Mouse (Mus musculus): ENCODE results near the gene Gm12248.
"Not testable (repeated sequence)": the region's sequence is repeated elsewhere in the genome, so short reads cannot be mapped to it uniquely, and the experiment has no call there.

The Gm12248 gene

DNA sequence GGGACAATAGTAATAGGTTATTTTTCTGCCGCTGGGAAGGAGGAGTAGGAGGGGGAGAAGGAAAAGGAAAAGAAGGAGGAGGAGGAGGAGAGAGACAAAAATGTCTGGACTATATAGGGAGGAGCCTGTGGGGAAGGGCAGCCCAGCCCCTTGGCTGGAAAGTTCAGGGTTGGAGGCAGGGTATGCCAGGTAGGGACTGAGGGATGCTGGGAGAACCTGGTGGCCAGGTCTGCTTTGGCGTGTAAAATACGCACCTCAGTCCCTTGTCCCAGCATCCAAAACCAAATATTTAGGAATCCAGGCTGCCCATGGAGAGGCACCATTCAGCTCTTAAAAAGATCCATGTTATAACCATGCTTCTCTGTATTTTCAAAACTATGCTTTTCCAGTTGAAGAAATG, 9.2 kb upstream of the Gm12248 start:
- DNase-seq (ENCODE audit: low spot score) = no peak

DNA sequence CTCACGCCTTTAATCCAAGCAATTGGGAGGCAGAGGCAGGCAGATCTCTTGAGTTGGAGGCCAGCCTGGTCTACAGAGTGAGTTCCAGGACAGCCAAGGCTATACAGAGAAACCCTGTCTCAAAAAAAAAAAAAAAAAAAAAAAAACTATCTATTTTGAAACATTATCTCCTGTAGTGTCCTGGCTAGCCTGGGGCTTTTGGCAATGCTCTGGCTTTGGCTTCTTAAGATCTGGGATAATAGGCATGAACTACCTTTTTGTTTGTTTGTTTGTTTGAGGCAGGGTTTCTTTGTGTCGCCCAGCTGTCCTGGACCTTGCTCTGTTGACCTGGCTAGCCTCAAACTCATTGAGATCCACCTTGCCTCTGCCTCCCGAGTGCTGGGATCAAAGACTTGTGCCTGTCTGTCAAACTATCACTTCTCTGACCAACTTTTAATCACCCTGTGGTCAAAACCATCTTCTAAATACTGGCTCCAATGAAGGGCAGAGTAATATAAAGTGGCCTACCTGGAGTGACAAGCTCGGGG, 8.3 kb upstream of the Gm12248 start:
- DNase-seq (ENCODE audit: low spot score) = no peak

DNA sequence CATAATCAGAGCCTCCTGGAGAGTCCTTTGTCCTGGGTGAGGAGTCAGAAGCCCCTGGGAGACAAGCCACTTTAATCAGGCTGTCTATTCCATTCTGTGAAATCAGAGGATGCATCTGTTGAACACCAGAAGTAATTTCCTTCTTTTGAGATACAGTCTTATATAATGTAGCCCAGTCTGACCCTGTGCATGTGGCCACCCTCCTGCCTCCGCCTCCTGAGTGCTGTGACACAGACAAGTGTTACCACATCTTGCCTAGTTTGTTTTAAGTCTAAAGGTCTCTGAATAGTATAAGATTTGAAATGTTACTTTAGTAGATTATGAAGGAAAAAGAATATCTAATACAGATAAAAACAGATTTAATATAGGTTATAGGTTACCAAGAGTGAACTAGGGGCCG, 7.1 kb upstream of the Gm12248 start:
- DNase-seq (ENCODE audit: low spot score) = no peak

- not testable (repeated sequence) for DNase-seq (ENCODE audit: low spot score)
Measured at GRCm38 (mm10) chr11:58098366-58098720, 5.4 kb upstream of the Gm12248 start.

DNA sequence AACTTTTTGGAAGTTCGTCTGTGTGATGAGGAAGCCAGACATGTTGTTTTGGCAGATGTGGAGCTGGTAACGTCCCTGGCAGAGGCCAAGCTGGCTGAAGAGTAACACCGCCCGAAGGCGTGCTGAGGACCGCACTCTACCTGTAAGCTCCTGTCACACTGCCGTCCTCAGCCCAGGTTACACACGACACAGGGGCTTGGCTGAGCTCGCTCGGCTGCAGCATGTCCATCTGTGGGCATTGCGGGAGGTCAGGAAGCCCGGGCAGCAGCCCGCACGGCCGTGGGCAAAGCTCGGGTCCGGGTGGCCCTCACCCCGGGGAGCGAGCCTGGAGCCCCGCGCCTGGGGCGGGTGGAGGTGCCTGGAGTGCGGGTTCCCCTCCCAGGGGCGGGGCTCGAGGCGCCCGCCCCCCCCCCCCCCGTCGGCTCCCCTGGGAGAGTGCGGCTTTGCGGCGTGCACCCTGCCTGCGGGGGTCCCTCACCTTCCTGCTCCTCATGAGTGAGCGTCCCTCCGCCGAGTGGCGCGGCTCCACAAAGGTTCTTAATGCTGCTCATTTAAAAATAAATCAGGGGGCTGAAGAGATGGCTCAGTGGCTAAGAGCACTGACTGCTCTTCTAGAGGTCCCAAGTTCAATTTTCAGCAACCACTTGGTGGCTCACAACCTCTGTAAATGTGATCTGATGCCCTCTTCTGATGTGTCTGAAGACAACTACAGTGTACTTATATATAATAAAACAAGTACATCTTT, 4.9 kb upstream of the Gm12248 start:
- no peak for DNase-seq (ENCODE audit: low spot score)

DNA sequence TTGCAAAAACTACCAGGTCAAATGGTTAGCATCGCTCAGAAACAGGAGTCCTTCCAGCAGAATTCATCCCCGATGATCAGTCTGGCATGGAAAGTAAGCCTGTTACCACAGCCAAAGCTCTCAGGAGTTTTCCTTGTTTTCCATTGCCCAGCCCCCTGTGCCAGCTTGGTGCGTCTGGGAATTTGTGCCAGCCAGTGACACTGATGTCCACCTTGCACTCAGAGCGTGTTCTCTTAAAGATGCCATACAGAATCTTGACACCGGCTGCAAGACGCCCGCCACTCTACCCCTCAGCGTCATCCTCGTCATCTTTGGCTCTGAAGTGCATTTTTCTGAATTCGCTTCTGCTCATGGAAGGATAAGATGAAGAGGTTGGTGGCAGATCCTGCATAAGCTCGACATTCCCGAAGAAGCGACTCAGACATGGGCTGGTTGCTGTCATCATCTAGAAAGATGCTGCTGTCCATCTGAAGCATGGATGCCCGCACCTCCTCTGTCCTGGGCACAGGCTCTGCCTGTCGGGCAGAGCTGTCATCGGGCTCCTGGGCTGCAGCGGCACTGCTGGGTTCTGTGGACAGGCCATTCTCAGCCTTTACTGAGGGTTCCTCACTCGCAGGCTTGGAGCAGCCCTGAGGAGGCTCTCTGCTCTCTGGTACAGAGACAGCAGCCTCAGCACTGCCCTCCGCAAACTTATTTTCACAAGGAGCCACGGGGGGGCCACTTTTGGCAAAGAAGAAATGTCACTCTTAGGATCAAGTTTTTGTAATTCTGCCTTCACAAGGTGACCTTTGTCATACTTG, 4.1 kb upstream of the Gm12248 start:
- no peak for DNase-seq (ENCODE audit: low spot score)

- no peak for DNase-seq (ENCODE audit: low spot score)
Measured at GRCm38 (mm10) chr11:58096160-58096559, 3.2 kb upstream of the Gm12248 start.

- no peak for DNase-seq (ENCODE audit: low spot score)
Measured at GRCm38 (mm10) chr11:58095561-58095960, 2.6 kb upstream of the Gm12248 start.

- no peak for DNase-seq (ENCODE audit: low spot score)
Measured at GRCm38 (mm10) chr11:58094766-58095165, 1.8 kb upstream of the Gm12248 start.

- DNase-seq (ENCODE audit: low spot score) = no peak
Measured at GRCm38 (mm10) chr11:58092541-58092940, 393 bp downstream of the Gm12248 start.

- DNase-seq (ENCODE audit: low spot score) = no peak
Measured at GRCm38 (mm10) chr11:58081716-58082115, 11.2 kb downstream of the Gm12248 start.

GRCm38 (mm10) chr11:58077270-58077669, 15.7 kb downstream of the Gm12248 start:
- no peak for DNase-seq (ENCODE audit: low spot score)

DNA sequence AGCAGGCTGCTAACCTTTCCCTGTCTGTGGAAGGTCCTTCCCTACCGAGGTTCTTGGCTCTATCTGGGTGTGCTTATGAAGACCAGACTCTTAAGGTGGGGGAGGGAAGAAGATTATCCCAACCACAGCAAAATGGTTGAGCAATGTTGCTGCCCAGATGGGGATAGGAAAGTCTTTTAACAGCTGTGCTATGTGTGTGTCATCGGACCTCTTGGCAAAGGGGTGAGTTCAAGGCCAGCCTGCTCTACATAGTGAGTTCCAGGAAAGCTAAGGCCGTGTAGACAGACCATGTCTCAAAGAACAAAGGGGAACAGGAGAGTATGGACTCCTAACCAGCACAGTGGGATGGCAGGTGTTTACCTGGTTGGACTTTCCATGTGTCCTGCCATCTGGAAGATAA, 20.0 kb downstream of the Gm12248 start:
- DNase-seq (ENCODE audit: low spot score) = no peak

DNA sequence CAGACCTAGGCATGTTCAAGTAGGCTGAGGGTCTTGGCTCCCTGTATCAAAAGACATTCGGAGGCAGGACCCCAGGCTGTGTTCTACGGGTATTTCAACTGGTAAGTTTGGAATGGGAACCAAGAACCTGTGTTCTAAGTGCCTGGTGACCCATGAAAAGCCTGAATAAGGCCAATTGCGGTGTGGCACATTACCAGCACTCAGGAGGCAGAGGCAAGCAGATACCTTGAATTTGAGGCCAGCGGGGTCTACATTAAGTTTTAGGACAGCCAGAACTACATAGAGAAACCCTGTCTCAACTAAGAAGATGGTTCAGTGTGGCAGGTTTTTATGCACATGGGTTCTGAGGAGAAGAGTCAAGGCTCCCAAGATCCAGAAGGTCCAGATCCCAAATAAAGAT, 27.9 kb downstream of the Gm12248 start:
- no peak for DNase-seq (ENCODE audit: low spot score)

- no peak for DNase-seq (ENCODE audit: low spot score)
Measured at GRCm38 (mm10) chr11:58062586-58062985, 30.3 kb downstream of the Gm12248 start.

GRCm38 (mm10) chr11:58061218-58061617, 31.7 kb downstream of the Gm12248 start:
- DNase-seq (ENCODE audit: low spot score) = not testable (repeated sequence)

DNA sequence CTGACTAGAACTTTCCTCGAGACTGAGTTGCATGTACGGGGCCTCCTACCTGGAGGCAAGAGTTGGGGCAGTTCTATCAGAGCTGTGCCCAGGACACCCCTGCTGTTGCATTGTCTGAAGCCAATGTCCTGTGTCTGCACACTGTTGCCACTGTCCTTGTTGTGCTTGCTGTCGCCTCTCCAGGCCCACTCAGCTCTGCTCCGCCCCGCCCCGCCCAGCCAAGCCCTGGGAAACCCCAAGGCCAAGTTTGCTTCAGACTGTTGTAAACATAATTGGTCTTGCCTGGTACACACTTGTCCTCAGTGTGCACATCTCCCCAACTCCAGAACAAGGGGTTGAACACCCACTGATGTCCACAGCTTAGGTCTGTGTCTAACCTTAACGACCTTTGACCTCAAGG, 33.2 kb downstream of the Gm12248 start:
- not testable (repeated sequence) for DNase-seq (ENCODE audit: low spot score)

- no peak for DNase-seq (ENCODE audit: low spot score)
Measured at GRCm38 (mm10) chr11:58057455-58057854, 35.5 kb downstream of the Gm12248 start.

DNA sequence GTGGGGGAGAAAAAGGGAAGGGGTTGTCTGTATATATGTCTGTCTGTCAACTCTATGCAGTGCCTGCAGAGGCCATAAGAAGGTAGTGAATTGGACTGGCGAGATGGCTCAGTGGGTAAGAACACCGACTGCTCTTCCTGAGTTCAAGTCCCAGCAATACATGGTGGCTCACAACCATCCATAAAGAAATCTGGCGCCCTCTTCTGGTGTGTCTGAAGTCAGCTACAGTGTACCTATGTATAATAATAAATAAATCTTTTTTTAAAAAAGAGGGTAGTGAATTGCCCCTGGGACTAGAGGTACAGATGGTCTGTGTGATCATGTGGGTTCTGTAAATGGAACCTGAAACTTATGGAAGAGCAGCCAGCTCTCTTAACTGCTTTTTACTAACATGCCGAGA, 46.5 kb downstream of the Gm12248 start:
- no peak for DNase-seq (ENCODE audit: low spot score)

DNA sequence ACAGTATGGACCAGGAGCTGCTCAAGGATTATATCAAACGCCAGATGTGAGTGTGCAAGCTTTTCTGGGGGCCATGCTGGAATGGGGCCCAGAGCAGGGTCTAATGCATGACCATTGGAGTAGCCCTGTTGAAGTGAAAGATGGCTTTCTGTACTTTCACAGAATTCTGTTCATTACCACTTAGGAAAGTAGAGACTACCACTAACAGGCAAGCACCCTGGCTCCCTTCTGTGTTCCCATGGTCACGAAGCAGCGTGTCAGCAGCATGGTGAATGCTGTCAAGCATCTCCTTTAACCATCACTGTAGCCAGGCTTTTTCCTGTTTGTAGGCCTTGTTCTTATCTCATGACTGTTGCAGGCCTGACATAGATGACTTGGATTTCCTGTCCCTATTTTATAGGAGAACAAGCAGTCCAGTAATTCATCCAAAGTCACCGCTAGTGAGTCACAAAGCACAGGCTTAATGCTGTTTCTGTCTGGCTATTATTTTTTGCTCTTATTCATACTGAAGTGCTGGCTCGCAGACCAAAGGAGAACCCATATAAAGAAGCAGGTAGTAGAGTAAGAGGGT, 50.0 kb downstream of the Gm12248 start:
- DNase-seq (ENCODE audit: low spot score) = no peak

DNA sequence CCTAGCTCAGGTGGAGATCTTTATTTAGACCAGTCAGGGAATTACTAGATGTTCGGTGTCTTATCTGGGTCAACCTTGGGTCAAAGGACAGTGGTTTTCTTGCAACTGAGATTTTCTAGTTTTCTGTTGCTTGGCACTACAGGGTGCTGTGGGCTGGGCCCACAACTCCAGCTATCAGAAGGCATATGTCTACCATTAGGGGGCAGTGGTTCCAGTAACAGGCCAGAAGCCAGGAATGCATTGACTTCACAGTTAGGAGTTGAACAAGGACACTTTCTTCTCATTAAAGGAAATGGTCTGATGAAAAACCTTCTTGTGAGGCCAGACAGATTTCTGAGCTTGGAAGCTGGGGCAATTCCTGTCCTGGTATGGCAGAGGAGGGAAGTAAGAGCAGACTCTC, 53.9 kb downstream of the Gm12248 start:
- no peak for DNase-seq (ENCODE audit: low spot score)

- no peak for DNase-seq (ENCODE audit: low spot score)
Measured at GRCm38 (mm10) chr11:58033635-58034034, 59.3 kb downstream of the Gm12248 start.

- no peak for DNase-seq (ENCODE audit: low spot score)
Measured at GRCm38 (mm10) chr11:58031176-58031575, 61.8 kb downstream of the Gm12248 start.

Data from urinary bladder, postnatal 10 days (tissue).